Mouse (Mus musculus) neural tube, embryonic 15.5 days (tissue): ENCODE results near the gene Rbms3. TPM values are rescaled to one million over a fixed set of nuclear protein-coding genes. Genes with fewer than 3 reads are reported as not detected.

Source experiments
- ATAC-seq: fragments of 200-750 bp; cut with Nextera tagmentation; 2 replicates; pipeline ENCODE4 v1.8.0; 2017; ENCODE audit warnings: mild to moderate bottlenecking, moderate TSS enrichment, moderate library complexity; ENCODE audit not compliant: low FRiP score
- H3K27ac ChIP-seq: fragments of 300-500 bp; sonication (generic); replicated peaks from 2 replicates; pipeline ENCODE4 v1.5.1; 2015; ENCODE audit warnings: mild to moderate bottlenecking, inconsistent platforms
- H3K27me3 ChIP-seq: fragments of 300-500 bp; sonication (generic); replicated peaks from 2 replicates; pipeline ENCODE4 v1.6.1; 2015; ENCODE audit warnings: inconsistent platforms
- H3K36me3 ChIP-seq: fragments of 300-500 bp; sonication (generic); 2 replicates; pipeline ENCODE4 v1.6.1; 2015; ENCODE audit warnings: inconsistent platforms
- H3K4me1 ChIP-seq: fragments of 300-500 bp; sonication (generic); 2 replicates; pipeline ENCODE4 v1.6.1; 2015; ENCODE audit warnings: inconsistent platforms
- H3K4me2 ChIP-seq: fragments of 300-500 bp; sonication (generic); 2 replicates; pipeline ENCODE4 v1.6.1; 2015; ENCODE audit warnings: inconsistent platforms, mild to moderate bottlenecking, moderate library complexity
- H3K4me3 ChIP-seq: fragments of 300-500 bp; sonication (generic); replicated peaks from 2 replicates; pipeline ENCODE4 v1.5.1; 2015; ENCODE audit warnings: mild to moderate bottlenecking, inconsistent platforms
- H3K9ac ChIP-seq: fragments of 300-500 bp; sonication (generic); replicated peaks from 2 replicates; pipeline ENCODE4 v1.6.1; 2015; ENCODE audit warnings: mild to moderate bottlenecking, inconsistent platforms
- H3K9me3 ChIP-seq: fragments of 300-500 bp; sonication (generic); replicated peaks from 2 replicates; pipeline ENCODE4 v1.6.1; 2016; ENCODE audit warnings: inconsistent platforms
- whole genome bisulfite sequencing: fragments of 180-500 bp; shearing (Covaris S2); methylation state at CpG from one replicate; pipeline ENCODE4 v1.1.7; 2015; ENCODE audit warnings: mixed read lengths; 5-methylcytosine and 5-hydroxymethylcytosine counted together
- polyA plus RNA-seq: library from polyadenylated mRNA; unstranded; fragments of >200 nt; fragmentation: Nextera tagmentation; extraction: Ambion mirVana; gene quantifications from 2 replicates; pipeline ENCODE4 v1.2.1, GENCODE M21; 2015

The Rbms3 gene
- polyA plus RNA-seq, 1 experiment from 2014 or later, result 83.4 TPM

GRCm38 (mm10) chr9:116802602-116803001, 827.1 kb downstream of the Rbms3 start:
- WGBS, result 64% methylated on average over 7 of the region's 7 CpGs
- no peak overlapping the region for H3K27ac ChIP-seq

GRCm38 (mm10) chr9:116795240-116795955, 834.3 kb downstream of the Rbms3 start:
- no peaks in the 10 kb centered on the region for H3K9me3 ChIP-seq
- 38% methylated on average over 2 of the region's 2 CpGs for WGBS

More at GRCm38 (mm10) chr9:116802602-116803001, 827.1 kb downstream of the Rbms3 start:
- Histone ChIP-seq H3K4me2 (no peak overlapping the region), H3K27me3 (no peaks in the 10 kb centered on the region), H3K4me3 (no peak overlapping the region), H3K9me3 (no peaks in the 10 kb centered on the region), H3K9ac (no peak overlapping the region), H3K36me3 (no peaks in the 10 kb centered on the region), H3K4me1 (peaks cover 12% of the 10 kb centered on the region)
- ATAC-seq, result no peak

DNA sequence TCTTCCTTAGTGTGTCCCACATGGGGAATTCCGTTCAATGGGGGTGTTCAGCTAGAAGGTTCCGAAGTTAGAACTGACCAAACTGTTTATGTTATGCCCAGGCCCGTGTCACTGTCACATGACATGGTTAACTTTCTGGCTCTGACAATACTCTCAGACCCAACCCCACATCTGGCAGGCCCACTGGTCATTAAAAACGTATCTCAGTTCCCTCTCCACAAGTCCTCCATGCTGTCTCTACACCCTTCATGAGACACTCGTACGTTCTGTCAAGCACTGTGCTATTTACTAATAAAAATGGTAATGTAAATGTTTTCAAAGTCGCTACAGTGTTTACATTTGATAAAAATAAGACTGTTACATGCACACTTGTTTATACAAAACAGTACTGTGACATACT, 837.9 kb downstream of the Rbms3 start:
- ATAC-seq, result no peak
- Histone ChIP-seq H3K4me2 (no peak overlapping the region), H3K9ac (no peak overlapping the region), H3K4me1 (no peaks in the 10 kb centered on the region), H3K27me3 (no peaks in the 10 kb centered on the region), H3K36me3 (no peaks in the 10 kb centered on the region), H3K4me3 (no peak overlapping the region), H3K9me3 (no peaks in the 10 kb centered on the region), H3K27ac (no peak overlapping the region)
- 85% methylated on average over 7 of the region's 7 CpGs for WGBS

More at GRCm38 (mm10) chr9:116795240-116795955, 834.3 kb downstream of the Rbms3 start:
- Histone ChIP-seq H3K4me3 (no peak overlapping the region), H3K27ac (no peak overlapping the region), H3K9ac (no peak overlapping the region), H3K27me3 (no peaks in the 10 kb centered on the region), H3K4me2 (no peak overlapping the region), H3K4me1 (no peaks in the 10 kb centered on the region), H3K36me3 (no peaks in the 10 kb centered on the region)
- ATAC-seq, result no peak

GRCm38 (mm10) chr9:116786136-116787046, 843.3 kb downstream of the Rbms3 start:
- Histone ChIP-seq H3K36me3 (no peaks in the 10 kb centered on the region), H3K27me3 (no peaks in the 10 kb centered on the region), H3K4me3 (no peak overlapping the region), H3K27ac (no peak overlapping the region), H3K4me1 (no peaks in the 10 kb centered on the region), H3K4me2 (no peak overlapping the region), H3K9ac (no peak overlapping the region), H3K9me3 (no peaks in the 10 kb centered on the region)
- ATAC-seq, result no peak
- WGBS, result 79% methylated on average over 11 of the region's 11 CpGs

GRCm38 (mm10) chr9:116771820-116772219, 857.9 kb downstream of the Rbms3 start:
- Histone ChIP-seq H3K9me3 (no peaks in the 10 kb centered on the region), H3K4me3 (no peak overlapping the region), H3K4me1 (peaks cover 12% of the 10 kb centered on the region), H3K4me2 (no peak overlapping the region), H3K36me3 (no peaks in the 10 kb centered on the region), H3K27me3 (no peaks in the 10 kb centered on the region), H3K9ac (no peak overlapping the region), H3K27ac (no peak overlapping the region)
- WGBS, result 67% methylated on average over 3 of the region's 3 CpGs
- no peak for ATAC-seq

- H3K4me3 ChIP-seq, result no peak overlapping the region
- H3K27me3 ChIP-seq, result no peaks in the 10 kb centered on the region
- peak overlapping the region; percentile 33; the same call in 1 of the 2 replicates for H3K27ac ChIP-seq
- H3K9ac ChIP-seq, result no peak overlapping the region
- no peaks in the 10 kb centered on the region for H3K9me3 ChIP-seq
- 20% methylated on average over 12 of the region's 12 CpGs for WGBS
- H3K4me1 ChIP-seq, result peaks cover 12% of the 10 kb centered on the region
- no peak overlapping the region for H3K4me2 ChIP-seq
- ATAC-seq, result no peak
- no peaks in the 10 kb centered on the region for H3K36me3 ChIP-seq
Measured at GRCm38 (mm10) chr9:116769358-116770054, 860.2 kb downstream of the Rbms3 start.

DNA sequence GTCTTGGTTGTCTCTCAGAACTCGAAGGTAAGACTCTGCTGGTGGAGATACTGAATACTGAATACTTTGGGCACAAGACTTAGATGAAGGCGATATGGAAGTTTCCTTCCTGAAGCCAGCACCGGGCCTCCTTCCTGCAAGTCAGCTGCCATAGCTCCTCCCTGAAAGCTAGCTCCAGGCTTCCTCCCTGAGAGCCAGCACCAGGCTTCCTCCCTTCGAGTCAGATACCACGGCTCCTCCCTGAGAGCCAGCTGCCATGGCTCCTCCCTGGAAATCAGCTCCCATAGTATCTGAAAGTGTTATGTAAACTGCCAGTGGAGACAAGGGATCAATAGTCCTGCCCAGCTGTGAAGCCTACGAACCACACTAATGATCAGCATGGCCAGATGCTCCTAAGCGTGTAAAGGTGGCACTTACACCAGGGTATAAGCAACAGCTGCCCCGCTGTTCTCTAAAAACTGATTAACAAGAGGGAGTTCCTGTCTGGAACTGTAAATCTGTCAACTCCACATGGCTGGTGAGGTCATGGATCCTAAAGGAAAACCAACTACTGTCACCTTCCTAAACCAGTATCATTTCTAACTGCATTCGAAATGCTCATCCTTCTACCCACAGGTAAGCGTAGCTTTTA, 867.2 kb downstream of the Rbms3 start:
- H3K4me3 ChIP-seq, result no peak overlapping the region
- H3K9me3 ChIP-seq, result no peaks in the 10 kb centered on the region
- no peaks in the 10 kb centered on the region for H3K36me3 ChIP-seq
- ATAC-seq, result no peak
- H3K4me1 ChIP-seq, result no peaks in the 10 kb centered on the region; the same call in 1 of the 2 replicates
- H3K27ac ChIP-seq, result no peak overlapping the region
- no peak overlapping the region for H3K9ac ChIP-seq
- 62% methylated on average over 10 of the region's 10 CpGs for WGBS
- H3K4me2 ChIP-seq, result no peak overlapping the region
- H3K27me3 ChIP-seq, result no peaks in the 10 kb centered on the region

- WGBS, result 25% methylated on average over 11 of the region's 11 CpGs
- ATAC-seq, result no peak
Measured at GRCm38 (mm10) chr9:116748857-116749584, 880.7 kb downstream of the Rbms3 start.

DNA sequence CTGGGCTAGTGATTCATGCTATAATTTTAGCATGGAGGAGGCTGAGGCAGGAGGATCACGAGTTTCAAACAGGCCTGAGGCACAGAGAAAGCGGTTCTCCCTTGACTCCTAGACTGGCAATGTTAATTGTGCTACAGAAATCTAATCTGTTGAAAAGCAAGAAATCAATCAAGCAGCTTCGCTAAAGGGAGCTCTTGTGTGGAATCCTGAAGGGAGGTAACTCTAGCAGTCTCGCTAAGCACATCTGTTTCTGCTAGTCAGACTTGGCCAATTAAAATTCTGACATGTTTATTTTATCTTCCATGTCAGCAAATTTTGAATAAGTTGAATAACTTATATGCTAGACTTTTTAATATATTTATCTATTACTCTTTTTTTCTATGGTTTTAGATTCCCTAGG, 881.4 kb downstream of the Rbms3 start:
- H3K4me3 ChIP-seq, result no peak overlapping the region
- H3K9ac ChIP-seq, result no peak overlapping the region
- no peak for ATAC-seq
- no peaks in the 10 kb centered on the region for H3K27me3 ChIP-seq
- WGBS, result 40% methylated on average over 4 of the region's 4 CpGs
- H3K36me3 ChIP-seq, result no peaks in the 10 kb centered on the region
- H3K9me3 ChIP-seq, result no peaks in the 10 kb centered on the region
- H3K27ac ChIP-seq, result no peak overlapping the region
- H3K4me1 ChIP-seq, result no peaks in the 10 kb centered on the region
- H3K4me2 ChIP-seq, result no peak overlapping the region

More at GRCm38 (mm10) chr9:116748857-116749584, 880.7 kb downstream of the Rbms3 start:
- no peak overlapping the region for H3K4me3 ChIP-seq
- H3K4me1 ChIP-seq, result no peaks in the 10 kb centered on the region
- H3K9ac ChIP-seq, result no peak overlapping the region
- no peak overlapping the region for H3K4me2 ChIP-seq
- H3K36me3 ChIP-seq, result no peaks in the 10 kb centered on the region
- no peaks in the 10 kb centered on the region for H3K9me3 ChIP-seq
- H3K27me3 ChIP-seq, result no peaks in the 10 kb centered on the region
- H3K27ac ChIP-seq, result no peak overlapping the region

DNA sequence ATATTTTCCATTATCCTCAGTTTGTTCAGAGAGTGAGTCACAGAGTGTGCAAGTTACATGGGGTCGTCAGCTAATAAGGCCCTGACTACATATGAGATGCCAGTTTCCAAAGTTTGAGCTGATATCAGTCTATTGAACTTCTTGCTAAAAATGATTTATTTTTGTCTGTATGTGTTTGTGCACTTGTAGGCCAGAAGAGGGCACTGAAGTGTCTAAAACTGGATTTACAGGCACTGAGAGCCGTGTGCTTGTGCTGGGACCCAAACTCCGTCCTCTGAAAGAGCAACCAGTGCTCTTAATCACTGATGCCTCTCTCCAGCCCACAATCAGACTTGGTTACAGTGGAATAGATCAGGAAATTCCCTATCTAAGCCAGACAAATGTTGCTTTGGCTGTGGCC, 882.8 kb downstream of the Rbms3 start:
- H3K36me3 ChIP-seq, result no peaks in the 10 kb centered on the region
- ATAC-seq, result no peak
- no peaks in the 10 kb centered on the region for H3K4me1 ChIP-seq
- 76% methylated on average over 3 of the region's 3 CpGs for WGBS
- H3K27me3 ChIP-seq, result no peaks in the 10 kb centered on the region
- no peak overlapping the region for H3K27ac ChIP-seq
- no peak overlapping the region for H3K9ac ChIP-seq
- no peaks in the 10 kb centered on the region for H3K9me3 ChIP-seq
- no peak overlapping the region for H3K4me2 ChIP-seq
- H3K4me3 ChIP-seq, result no peak overlapping the region

- Histone ChIP-seq H3K9me3 (no peaks in the 10 kb centered on the region), H3K9ac (no peak overlapping the region), H3K4me1 (no peaks in the 10 kb centered on the region), H3K4me2 (no peak overlapping the region), H3K4me3 (no peak overlapping the region), H3K27ac (no peak overlapping the region), H3K36me3 (no peaks in the 10 kb centered on the region), H3K27me3 (no peaks in the 10 kb centered on the region)
- 80% methylated on average over 2 of the region's 2 CpGs for WGBS
- ATAC-seq, result no peak
Measured at GRCm38 (mm10) chr9:116737786-116738185, 891.9 kb downstream of the Rbms3 start.
